Mouse (Mus musculus) limb, embryonic 10.5 days (tissue): ENCODE results near the gene Sucnr1. TPM values are rescaled to one million over a fixed set of nuclear protein-coding genes. Genes with fewer than 3 reads are reported as not detected.
"Not testable (repeated sequence)": the region's sequence is repeated elsewhere in the genome, so short reads cannot be mapped to it uniquely, and the experiment has no call there.

Experiments
- DNase-seq: peaks from one replicate; pipeline ENCODE4 v3.0.0-alpha.2; 2017; ENCODE audit warnings: low spot score
- H3K27ac ChIP-seq: fragments of 300-500 bp; sonication (generic); 2 replicates; pipeline ENCODE4 v1.5.1; 2016; ENCODE audit warnings: mild to moderate bottlenecking
- H3K27me3 ChIP-seq: fragments of 300-500 bp; sonication (generic); 2 replicates; pipeline ENCODE4 v1.6.1; 2016; ENCODE audit warnings: low read depth, mild to moderate bottlenecking; ENCODE audit not compliant: poor library complexity, severe bottlenecking
- H3K36me3 ChIP-seq: fragments of 300-500 bp; sonication (generic); 2 replicates; pipeline ENCODE4 v1.6.1; 2016; ENCODE audit warnings: mild to moderate bottlenecking, moderate library complexity
- H3K4me1 ChIP-seq: fragments of 300-500 bp; sonication (generic); 2 replicates; pipeline ENCODE4 v1.6.1; 2016
- H3K4me3 ChIP-seq: fragments of 300-500 bp; sonication (generic); 2 replicates; pipeline ENCODE4 v1.5.1; 2016; ENCODE audit warnings: mild to moderate bottlenecking, moderate library complexity
- H3K9me3 ChIP-seq: fragments of 300-500 bp; sonication (generic); replicated peaks from 2 replicates; pipeline ENCODE4 v1.6.1; 2016; ENCODE audit warnings: mild to moderate bottlenecking
- WGBS: fragments of 180-500 bp; shearing (Covaris S2); methylation state at CpG from one replicate; pipeline ENCODE4 v1.1.7; 2016; 5-methylcytosine and 5-hydroxymethylcytosine counted together
- polyA plus RNA-seq: library from polyadenylated mRNA; unstranded; fragments of >200 nt; fragmentation: Nextera tagmentation; extraction: Ambion mirVana; gene quantifications from 2 replicates; pipeline ENCODE4 v1.2.1, GENCODE M21; 2016

Gene Sucnr1
- polyA plus RNA-seq, 1 experiment from 2014 or later, result not detected

DNA sequence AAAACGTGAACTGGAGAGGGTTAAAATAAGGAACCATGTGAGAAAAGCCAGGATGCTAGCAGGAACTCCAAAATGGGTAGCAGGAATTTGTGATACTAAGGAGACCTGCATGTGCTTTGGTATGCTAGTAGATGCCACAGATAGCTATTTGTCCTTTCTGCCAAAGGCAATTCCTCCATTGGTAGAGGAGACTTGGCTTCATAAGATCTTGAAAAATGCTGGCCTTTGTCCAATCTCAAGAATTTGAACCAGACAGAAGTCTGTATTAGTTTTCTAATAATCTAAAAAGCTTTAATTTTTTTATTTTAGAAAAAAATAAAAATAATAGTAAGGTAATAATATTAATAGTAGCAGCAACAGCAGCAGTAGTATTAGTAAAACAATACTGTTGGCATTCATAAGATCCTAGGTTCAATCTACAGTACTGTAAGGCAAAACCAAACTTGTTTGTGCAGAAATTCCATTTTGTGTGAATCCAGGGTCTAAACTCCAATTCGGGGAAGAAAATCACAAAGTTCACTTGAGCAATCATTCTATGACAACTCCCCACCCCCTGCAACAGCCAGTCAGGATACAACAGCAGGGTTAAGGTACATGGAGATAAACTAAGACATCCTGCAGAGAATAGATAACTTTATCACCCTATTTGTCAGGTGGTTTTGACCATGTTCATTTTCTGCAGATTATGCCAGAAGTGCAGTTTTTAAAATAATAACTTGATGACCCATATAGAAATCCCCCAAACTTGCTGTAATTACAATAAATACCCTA is 12.9 kb downstream of the Sucnr1 start:
- H3K4me3 ChIP-seq, result no peak overlapping the region
- no peak overlapping the region for H3K27ac ChIP-seq
- no peaks in the 10 kb centered on the region for H3K4me1 ChIP-seq
- 77% methylated on average over 2 of the region's 2 CpGs for WGBS
- DNase-seq, result no peak
- H3K9me3 ChIP-seq, result no peaks in the 10 kb centered on the region
- H3K36me3 ChIP-seq, result no peaks in the 10 kb centered on the region
- H3K27me3 ChIP-seq, result no peaks in the 10 kb centered on the region

DNA sequence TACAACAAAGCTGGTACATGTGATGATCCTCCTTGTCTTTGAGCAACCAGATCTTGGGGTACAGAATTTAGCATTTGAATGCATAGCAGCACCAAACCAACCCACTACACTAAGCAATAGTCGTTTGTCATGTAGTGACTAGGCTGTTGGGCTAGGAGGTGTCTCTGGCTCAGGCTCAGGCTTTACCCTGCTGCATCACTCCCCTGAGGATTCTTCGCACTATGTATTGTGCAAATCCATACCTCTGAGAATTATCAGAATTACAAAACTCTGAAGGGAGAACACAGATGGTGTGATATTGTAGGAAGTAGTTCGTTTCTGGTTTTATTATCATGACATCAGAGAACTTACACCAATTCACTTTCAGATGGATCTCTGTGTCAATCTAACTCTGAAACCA is 15.3 kb downstream of the Sucnr1 start:
- H3K36me3 ChIP-seq, result no peaks in the 10 kb centered on the region
- no peak overlapping the region for H3K27ac ChIP-seq
- whole genome bisulfite sequencing, result 81% methylated on average over 3 of the region's 3 CpGs
- no peaks in the 10 kb centered on the region for H3K9me3 ChIP-seq
- DNase-seq, result no peak
- H3K4me3 ChIP-seq, result no peak overlapping the region
- no peaks in the 10 kb centered on the region for H3K27me3 ChIP-seq
- H3K4me1 ChIP-seq, result no peaks in the 10 kb centered on the region

DNA sequence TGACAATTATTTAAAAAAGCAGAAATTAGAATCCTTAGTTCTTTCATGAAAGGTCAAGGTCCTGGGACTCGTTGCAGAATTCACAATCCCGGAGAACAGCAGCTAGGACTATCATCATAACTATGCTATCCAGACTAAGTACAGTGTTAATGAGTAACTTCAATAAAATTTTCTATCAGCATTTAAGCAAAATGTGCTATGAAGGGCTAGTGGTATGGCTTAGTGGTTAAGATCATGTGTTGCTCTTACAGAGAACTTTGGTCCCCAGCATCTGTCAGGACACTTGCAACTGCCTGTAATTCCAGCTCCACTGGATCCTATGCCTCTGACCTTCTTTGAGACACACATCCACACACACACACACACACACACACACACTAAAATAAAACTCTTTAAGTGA is 15.8 kb downstream of the Sucnr1 start:
- Histone ChIP-seq H3K4me3 (no peak overlapping the region), H3K9me3 (no peaks in the 10 kb centered on the region), H3K4me1 (no peaks in the 10 kb centered on the region), H3K27me3 (no peaks in the 10 kb centered on the region), H3K27ac (no peak overlapping the region), H3K36me3 (no peaks in the 10 kb centered on the region)
- no peak for DNase-seq
- 89% methylated on average over 2 of the region's 2 CpGs for WGBS

DNA sequence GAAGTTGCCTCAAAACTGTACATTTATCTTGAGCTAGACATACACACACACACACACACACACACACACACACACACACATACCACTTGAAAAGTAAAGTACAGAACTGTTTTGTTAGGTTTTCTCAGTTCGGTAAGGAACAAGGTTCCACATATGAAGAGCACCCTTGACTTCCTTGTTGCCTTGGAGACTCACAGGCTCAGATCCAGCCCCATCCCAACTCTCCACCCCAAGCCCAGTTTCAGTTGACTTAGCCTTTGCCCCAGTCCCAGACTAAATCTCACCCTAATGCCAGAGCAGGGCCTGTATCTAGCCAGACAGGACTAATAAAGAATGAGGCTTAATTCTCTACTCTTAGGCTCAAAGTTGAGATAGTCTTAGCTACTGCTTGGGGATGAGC is 16.9 kb downstream of the Sucnr1 start:
- no peak overlapping the region for H3K27ac ChIP-seq
- no peak for DNase-seq
- no peaks in the 10 kb centered on the region for H3K9me3 ChIP-seq
- no peaks in the 10 kb centered on the region for H3K4me1 ChIP-seq
- H3K27me3 ChIP-seq, result no peaks in the 10 kb centered on the region
- WGBS, result 100% methylated on average over 1 of the region's 1 CpGs
- H3K36me3 ChIP-seq, result no peaks in the 10 kb centered on the region
- H3K4me3 ChIP-seq, result no peak overlapping the region

DNA sequence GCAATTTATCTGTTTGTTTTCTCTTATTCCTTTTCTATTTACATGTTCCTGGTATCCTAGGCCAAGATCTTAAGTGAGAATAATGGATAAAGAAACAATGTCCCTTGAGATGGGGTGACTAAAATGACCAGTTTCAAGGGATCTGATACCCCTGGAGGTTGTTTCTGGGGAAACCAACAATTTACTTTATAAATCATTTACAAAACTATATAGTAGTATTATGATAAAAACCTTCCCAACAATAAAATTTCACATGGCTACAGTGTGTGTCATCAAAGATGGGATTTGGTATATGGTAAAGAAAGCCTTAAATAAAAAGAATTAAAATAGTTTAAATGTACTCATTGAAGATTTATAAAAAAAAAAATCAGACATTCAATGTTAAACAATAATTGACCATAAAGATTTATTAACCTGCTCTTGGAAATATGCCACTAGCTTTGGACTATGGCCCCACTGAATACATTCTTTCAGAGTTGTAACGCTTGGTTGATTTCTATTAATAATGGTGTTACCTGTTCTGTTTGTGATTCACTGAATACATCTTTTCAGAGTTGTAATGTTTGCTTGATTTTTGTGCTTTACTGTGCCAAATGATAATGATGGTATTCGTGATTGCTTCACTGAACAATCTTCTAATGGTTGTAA is 22.9 kb downstream of the Sucnr1 start:
- H3K4me3 ChIP-seq, result no peak overlapping the region
- 86% methylated on average over 2 of the region's 2 CpGs for WGBS

DNA sequence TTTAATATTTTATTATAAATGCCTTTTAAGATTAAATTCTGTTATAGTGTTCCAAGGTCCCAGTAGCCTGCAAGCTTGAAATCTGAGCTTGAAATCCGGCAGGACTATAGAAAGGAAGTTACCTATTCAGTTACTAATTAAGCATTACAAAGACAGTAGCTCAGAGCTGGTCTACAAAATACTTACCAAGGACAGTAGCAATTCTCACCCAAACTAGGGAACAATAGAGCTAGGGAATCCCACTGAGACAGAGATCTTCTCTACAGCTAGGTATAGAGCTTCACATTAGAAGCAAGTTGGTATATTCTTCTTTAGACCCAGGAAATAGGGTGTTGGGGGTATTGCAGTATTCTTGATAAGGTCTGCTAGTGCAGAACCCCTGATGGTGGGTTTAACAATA is 24.8 kb downstream of the Sucnr1 start:
- not testable (repeated sequence) for H3K27me3 ChIP-seq, H3K4me1 ChIP-seq, H3K36me3 ChIP-seq, DNase-seq, H3K9me3 ChIP-seq, H3K4me3 ChIP-seq, H3K27ac ChIP-seq
- 68% methylated on average over 1 of the region's 1 CpGs for WGBS

More for the DNA sequence above, 22.9 kb downstream of the Sucnr1 start:
- H3K4me1 ChIP-seq, result no peaks in the 10 kb centered on the region
- H3K36me3 ChIP-seq, result no peaks in the 10 kb centered on the region
- H3K27ac ChIP-seq, result no peak overlapping the region
- H3K9me3 ChIP-seq, result no peaks in the 10 kb centered on the region
- no peaks in the 10 kb centered on the region for H3K27me3 ChIP-seq
- no peak for DNase-seq

DNA sequence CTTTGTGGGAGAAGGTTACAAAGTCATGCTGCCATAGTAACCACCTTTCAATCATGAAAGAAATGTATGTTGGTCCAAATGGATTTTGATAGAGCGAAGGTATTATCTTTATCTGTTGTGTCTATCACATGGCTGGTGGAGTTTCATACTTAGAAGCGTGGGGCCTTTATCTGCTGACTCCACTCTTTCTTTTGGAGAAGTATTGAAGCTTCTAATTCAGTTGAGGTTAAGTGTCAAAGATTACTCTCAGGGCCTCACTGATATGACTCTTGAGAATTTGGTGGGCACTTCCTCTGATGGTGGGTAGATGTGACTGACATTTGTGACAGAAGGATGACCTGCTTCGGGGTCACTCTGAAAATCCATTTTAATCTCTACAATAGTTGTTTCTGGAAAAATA is 26.1 kb downstream of the Sucnr1 start:
- 89% methylated on average over 3 of the region's 3 CpGs for WGBS
- Histone ChIP-seq H3K4me1 (no peaks in the 10 kb centered on the region), H3K9me3 (no peaks in the 10 kb centered on the region), H3K4me3 (no peak overlapping the region), H3K27ac (no peak overlapping the region), H3K36me3 (no peaks in the 10 kb centered on the region), H3K27me3 (no peaks in the 10 kb centered on the region)
- DNase-seq, result no peak

DNA sequence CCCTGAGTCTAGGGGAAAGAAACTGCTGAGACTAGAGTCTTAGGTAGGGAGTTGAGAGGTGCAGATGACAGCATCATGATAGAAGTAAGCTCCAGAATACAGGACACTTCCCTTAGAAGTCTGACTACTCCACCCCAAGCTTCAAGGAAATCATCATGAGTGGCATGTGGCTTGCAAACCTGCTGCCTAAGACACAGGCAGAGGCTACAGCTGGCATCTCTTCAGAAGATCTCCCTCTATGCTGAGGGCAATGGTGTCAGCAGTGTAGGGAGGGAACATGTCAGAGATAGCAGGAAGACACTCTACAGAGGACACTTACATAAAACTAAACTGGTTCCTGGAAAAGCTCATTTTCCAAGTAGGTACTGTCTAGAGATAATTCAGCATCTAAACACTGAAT is 27.1 kb downstream of the Sucnr1 start:
- H3K27me3 ChIP-seq, result no peaks in the 10 kb centered on the region
- no peak overlapping the region for H3K4me3 ChIP-seq
- DNase-seq, result no peak
- no peaks in the 10 kb centered on the region for H3K4me1 ChIP-seq
- no peaks in the 10 kb centered on the region for H3K9me3 ChIP-seq
- H3K27ac ChIP-seq, result no peak overlapping the region
- H3K36me3 ChIP-seq, result no peaks in the 10 kb centered on the region

DNA sequence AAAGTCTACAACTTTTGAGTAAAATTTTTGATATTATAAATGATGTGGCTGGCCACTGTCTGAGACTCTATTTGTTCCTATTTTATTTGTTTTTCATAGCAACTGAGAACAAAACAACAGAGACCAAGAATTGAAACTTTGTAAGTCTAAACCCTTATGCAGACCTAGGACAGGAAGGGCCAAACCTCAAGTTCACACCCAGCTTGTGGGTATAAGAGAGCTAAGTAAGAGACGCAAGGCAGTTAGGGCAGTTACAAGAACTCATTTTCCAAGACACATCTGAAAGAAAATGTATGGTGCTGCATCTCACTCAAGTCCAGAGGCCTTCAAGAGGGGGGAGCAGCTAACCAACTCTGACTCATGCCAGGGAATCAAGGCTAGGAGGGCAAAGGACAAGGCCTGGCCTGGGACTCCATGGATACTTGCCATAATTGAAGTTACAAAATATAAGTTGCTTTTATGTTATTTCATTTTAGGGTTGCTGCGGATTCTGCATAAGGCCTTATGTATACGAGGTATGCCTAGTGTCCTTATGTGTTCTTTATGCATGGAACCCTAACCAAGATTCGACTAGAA is 29.6 kb downstream of the Sucnr1 start:
- Histone ChIP-seq H3K36me3 (no peaks in the 10 kb centered on the region), H3K27me3 (no peaks in the 10 kb centered on the region), H3K9me3 (no peaks in the 10 kb centered on the region), H3K4me1 (no peaks in the 10 kb centered on the region), H3K27ac (no peak overlapping the region), H3K4me3 (no peak overlapping the region)
- 91% methylated on average over 4 of the region's 4 CpGs for WGBS
- DNase-seq, result no peak

DNA sequence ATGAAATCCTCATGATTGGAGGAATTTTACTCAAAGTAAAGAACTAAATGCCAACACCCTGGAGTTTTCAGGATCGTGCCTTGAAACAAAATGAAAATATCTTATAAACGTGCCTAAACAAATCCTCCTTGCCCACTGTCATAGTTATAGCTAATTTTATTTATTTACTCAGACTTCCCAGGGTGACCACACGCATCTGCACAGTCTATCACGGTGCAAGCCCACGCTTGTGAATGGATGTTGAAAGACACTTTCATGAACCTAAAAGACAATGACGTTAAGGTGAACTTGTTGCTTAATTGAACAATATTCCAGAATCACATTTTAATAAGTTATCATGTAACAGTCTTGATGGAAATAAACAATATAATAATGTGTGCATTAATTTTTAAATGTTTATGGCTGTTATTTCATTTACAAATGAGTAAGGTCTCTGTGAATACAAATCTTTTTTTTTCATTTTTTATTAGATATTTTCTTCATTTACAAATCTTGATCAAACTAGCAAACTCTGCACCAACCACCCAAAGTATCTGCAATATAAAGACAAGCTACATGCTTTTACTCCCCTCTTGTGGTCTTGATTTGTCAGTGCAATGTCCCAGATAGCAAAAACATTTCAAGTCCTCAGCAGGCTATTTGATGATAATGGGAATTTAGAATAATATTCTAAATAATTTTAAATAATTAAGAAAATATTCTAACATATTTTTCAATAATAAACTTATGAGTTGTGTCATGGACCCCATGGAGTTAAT is 30.4 kb downstream of the Sucnr1 start:
- no peak overlapping the region for H3K4me3 ChIP-seq
- H3K4me1 ChIP-seq, result no peaks in the 10 kb centered on the region
- H3K27me3 ChIP-seq, result no peaks in the 10 kb centered on the region
- no peaks in the 10 kb centered on the region for H3K9me3 ChIP-seq
- WGBS, result 90% methylated on average over 6 of the region's 6 CpGs
- H3K27ac ChIP-seq, result no peak overlapping the region
- H3K36me3 ChIP-seq, result no peaks in the 10 kb centered on the region
- DNase-seq, result no peak

DNA sequence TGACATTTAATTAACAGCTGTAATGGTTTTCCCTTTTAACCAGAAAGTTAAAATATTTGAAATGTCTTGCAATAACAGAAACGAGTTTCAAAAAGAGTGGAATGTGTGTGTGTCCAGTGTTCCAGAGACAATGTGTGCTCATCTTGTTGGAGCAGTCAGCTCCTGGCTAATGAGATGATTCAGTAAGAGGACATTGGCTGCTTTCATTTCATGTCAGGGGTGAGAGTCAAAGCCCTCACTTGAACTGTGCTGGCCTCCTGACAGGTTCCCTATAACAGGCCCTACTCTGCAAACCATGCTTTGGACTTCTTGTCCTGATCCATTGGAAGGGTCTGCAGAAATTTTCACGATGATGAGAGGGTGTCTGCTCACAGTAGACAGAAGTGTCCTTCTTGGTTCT is 32.9 kb downstream of the Sucnr1 start:
- DNase-seq, result no peak
- Histone ChIP-seq H3K36me3 (no peaks in the 10 kb centered on the region), H3K4me3 (no peak overlapping the region), H3K4me1 (no peaks in the 10 kb centered on the region), H3K9me3 (no peaks in the 10 kb centered on the region), H3K27ac (no peak overlapping the region), H3K27me3 (no peaks in the 10 kb centered on the region)
- 66% methylated on average over 2 of the region's 2 CpGs for WGBS

DNA sequence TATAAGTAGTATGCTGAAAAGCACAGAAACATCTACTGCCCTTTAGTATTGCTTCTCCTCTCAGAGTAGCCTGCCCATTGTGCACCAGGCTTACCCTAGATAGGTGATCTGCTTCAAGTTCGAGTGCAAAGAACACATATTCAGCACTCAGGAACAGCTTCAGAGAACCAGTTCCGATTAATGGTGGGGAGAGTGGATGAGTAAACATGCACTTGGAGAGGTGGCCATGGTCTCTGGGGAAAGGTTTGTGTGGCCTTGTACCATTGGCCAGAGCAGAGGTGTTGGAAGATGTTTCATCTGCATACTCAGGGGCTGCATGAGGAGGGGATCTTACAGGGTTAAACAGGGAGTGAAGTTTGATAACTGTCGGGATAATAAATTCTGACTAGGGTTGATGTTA is 39.8 kb downstream of the Sucnr1 start:
- Histone ChIP-seq H3K27me3 (no peaks in the 10 kb centered on the region), H3K4me3 (no peak overlapping the region), H3K36me3 (no peaks in the 10 kb centered on the region), H3K27ac (no peak overlapping the region), H3K4me1 (peaks cover 5% of the 10 kb centered on the region), H3K9me3 (no peaks in the 10 kb centered on the region)
- WGBS, result 84% methylated on average over 3 of the region's 3 CpGs
- DNase-seq, result no peak
